Mouse (Mus musculus) gastrocnemius, postnatal 10 days (tissue): ENCODE results near the gene Mad2l2. TPM values are rescaled to one million over a fixed set of nuclear protein-coding genes. Genes with fewer than 3 reads are reported as not detected.
"Not testable (repeated sequence)": the region's sequence is repeated elsewhere in the genome, so short reads cannot be mapped to it uniquely, and the experiment has no call there.

ENCODE experiments used
- DNase-seq: peaks from one replicate; pipeline ENCODE4 v3.0.0; 2021; ENCODE audit warnings: mixed read lengths
- total RNA-seq, 2 experiments: library from RNA; stranded (reverse); gene quantifications; 2 replicates each; pipeline ENCODE4 v1.2.3; 2021

The Mad2l2 gene
- total RNA-seq, 2 experiments from 2014 or later: 11.9 to 14.3 TPM

GRCm38 (mm10) chr4:148107621-148108291 lies 22.4 kb upstream of the Mad2l2 start:
- no peak for DNase-seq

GRCm38 (mm10) chr4:148108565-148109100 lies 21.6 kb upstream of the Mad2l2 start:
- no peak for DNase-seq

- DNase-seq: no peak
These were observed 21.0 kb upstream of the Mad2l2 start for GRCm38 (mm10) chr4:148109215-148109614.

- DNase-seq: no peak
These were observed 17.7 kb upstream of the Mad2l2 start for GRCm38 (mm10) chr4:148112519-148112918.

- peak; percentile 88 for DNase-seq
These were observed 15.3 kb upstream of the Mad2l2 start for GRCm38 (mm10) chr4:148114758-148115391.

- DNase-seq: peak; percentile 32
These were observed 14.7 kb upstream of the Mad2l2 start for GRCm38 (mm10) chr4:148115467-148115866.

GRCm38 (mm10) chr4:148116657-148117056 lies 13.5 kb upstream of the Mad2l2 start:
- DNase-seq: no peak

- DNase-seq: no peak
These were observed 12.8 kb upstream of the Mad2l2 start for GRCm38 (mm10) chr4:148117392-148117791.

GRCm38 (mm10) chr4:148119578-148119977 lies 10.6 kb upstream of the Mad2l2 start:
- not testable (repeated sequence) for DNase-seq

GRCm38 (mm10) chr4:148120555-148120954 lies 9.6 kb upstream of the Mad2l2 start:
- no peak for DNase-seq

GRCm38 (mm10) chr4:148121362-148121761 lies 8.8 kb upstream of the Mad2l2 start:
- peak; percentile 45 for DNase-seq

GRCm38 (mm10) chr4:148121982-148122693 lies 8.0 kb upstream of the Mad2l2 start:
- DNase-seq: no peak

GRCm38 (mm10) chr4:148122694-148123066 lies 7.5 kb upstream of the Mad2l2 start:
- DNase-seq: no peak

- DNase-seq: no peak
These were observed 1.9 kb upstream of the Mad2l2 start for GRCm38 (mm10) chr4:148128241-148128640.

- no peak for DNase-seq
These were observed 1.5 kb upstream of the Mad2l2 start for GRCm38 (mm10) chr4:148128672-148129071.

- peak; percentile 36 for DNase-seq
These were observed 603 bp downstream of the Mad2l2 start, which contains the start of gene Draxin for GRCm38 (mm10) chr4:148130561-148131413. Draxin (minus strand) TSS chr4:148130698.

GRCm38 (mm10) chr4:148131497-148132081 lies 1.4 kb downstream of the Mad2l2 start:
- no peak for DNase-seq

- DNase-seq: no peak
These were observed 4.8 kb downstream of the Mad2l2 start for GRCm38 (mm10) chr4:148134988-148135387.

- DNase-seq: no peak
These were observed 7.3 kb downstream of the Mad2l2 start for GRCm38 (mm10) chr4:148137503-148137902.

- DNase-seq: no peak
These were observed 9.5 kb downstream of the Mad2l2 start for GRCm38 (mm10) chr4:148139767-148140097.

GRCm38 (mm10) chr4:148140098-148141011 lies 10.2 kb downstream of the Mad2l2 start:
- peak; percentile 91 for DNase-seq
